Mouse (Mus musculus): ENCODE measurements at regions not wholly inside any gene's neighbourhood (a gene's known extent, or its start where the extent isn't known, plus 50 kb on each side); places are given as distances from the start of the nearest gene placed in this dataset.

DNA sequence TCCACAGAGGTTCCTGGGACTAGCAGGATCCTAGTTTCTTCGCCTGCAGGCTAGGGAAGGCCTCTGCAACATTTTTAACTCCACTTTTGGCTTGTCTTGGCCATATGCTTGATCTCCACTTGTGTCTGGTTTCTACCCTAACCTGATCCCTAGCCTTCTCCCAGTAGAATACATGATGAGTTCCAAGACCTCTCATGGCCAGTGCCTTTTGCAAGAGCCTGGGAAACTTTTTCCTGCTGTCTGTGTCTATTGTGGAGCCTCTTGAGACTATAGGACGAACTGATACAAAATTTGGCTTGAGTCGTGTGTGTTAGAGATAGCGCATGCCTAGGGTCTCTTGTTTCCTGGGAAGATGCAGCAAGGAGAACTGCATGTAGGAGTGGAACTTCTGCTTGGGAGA, 119.3 kb downstream of the Cartpt start:
- DNase-seq (ENCODE audit: low spot score): no peak

DNA sequence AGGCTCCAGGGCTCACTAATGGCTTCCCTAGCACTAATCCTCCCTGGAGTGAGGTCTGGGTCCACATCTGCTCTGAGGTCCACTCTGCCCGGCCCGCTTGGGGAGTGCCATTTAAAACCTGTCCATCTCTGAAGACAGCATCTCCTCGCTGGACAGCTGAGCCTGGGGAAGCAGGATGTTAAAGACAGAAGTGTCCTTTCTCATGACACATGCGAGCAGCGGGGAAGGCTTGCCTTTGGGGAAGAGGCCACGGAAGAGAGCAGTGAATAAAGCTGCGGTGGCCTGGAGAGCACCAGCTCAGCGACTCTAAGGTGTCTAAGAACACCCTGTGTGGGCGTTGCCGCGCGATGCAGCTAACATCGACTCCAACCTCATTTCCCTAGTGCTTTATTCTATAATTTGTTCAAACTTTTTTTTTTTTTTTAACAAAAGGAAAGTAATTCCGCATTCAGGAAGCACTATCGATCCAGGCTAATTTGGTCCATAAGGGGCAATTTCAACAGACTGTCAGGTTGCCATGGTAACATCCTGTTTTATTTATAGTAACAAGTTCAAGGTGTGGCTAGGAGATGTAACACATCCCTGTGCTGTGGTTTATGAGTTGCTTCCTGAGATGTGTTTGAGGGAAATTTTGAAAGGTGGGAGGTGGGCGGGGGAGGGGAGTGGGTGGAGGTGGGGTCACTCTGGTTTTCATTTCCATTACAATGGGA, 120.0 kb downstream of the Cartpt start:
- no peak for DNase-seq (ENCODE audit: low spot score)

- DNase-seq (ENCODE audit: low spot score): no peak
These were observed 122.1 kb downstream of the Cartpt start for GRCm38 (mm10) chr13:99778747-99779146.

DNA sequence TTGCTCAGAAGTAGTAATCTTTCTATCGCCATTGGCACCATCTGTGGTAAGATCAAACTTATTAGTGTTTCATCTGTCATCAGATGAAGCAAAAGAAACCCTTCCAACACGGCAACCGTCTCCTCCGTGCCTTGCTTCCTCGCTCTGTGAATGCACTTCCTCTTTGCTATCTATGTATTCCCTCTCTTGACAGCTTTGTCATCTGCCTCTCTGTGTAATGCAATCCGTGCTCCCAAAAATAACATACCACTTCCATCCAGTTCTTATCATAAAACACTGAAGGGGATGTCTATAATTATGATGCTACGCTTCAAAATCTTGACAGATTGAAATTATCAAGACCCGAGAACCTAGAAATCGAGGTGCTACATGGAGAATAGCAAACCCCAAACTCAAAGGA, 123.2 kb downstream of the Cartpt start:
- no peak for DNase-seq (ENCODE audit: low spot score)

- peak; percentile 56 for DNase-seq (ENCODE audit: low spot score)
These were observed 134.9 kb downstream of the Cartpt start for GRCm38 (mm10) chr13:99765965-99766364.

- DNase-seq (ENCODE audit: low spot score): no peak
These were observed 136.1 kb downstream of the Cartpt start for GRCm38 (mm10) chr13:99764764-99765163.

DNA sequence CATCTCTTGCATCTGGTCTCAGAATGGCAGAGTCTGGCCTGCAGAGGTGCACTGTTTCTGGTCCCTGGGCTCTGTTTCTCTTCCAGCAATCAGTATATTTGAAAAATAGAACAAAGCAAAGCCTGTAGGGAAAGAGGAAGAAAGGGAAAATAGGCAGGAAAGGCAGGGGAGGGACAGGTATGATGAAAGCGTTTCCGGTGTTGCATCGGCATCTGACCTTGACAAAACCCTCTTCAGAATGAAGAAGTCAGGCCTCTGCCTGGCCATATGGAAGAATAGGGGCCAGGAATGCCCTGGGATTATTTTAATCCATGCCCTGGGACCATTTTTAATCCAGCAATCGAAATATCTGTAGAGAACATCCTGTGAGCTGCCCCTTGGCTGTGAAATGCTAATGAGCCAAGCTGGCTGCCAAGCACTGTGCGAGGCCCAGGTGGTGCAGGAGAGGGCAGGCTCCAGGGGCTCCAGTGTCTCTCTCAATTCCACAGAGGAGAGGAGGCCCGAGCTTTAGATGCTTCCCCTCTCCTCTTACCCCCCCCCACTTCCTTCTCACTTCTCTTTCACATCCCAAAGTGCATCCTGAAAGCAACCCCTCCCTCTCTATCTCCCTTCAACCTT, 136.7 kb downstream of the Cartpt start:
- DNase-seq (ENCODE audit: low spot score): no peak

GRCm38 (mm10) chr13:99761843-99762242, 139.0 kb downstream of the Cartpt start:
- no peak for DNase-seq (ENCODE audit: low spot score)

GRCm38 (mm10) chr13:99761423-99761822, 139.5 kb downstream of the Cartpt start:
- no peak for DNase-seq (ENCODE audit: low spot score)

- DNase-seq (ENCODE audit: low spot score): no peak
These were observed 140.2 kb downstream of the Cartpt start for GRCm38 (mm10) chr13:99760646-99761045.

DNA sequence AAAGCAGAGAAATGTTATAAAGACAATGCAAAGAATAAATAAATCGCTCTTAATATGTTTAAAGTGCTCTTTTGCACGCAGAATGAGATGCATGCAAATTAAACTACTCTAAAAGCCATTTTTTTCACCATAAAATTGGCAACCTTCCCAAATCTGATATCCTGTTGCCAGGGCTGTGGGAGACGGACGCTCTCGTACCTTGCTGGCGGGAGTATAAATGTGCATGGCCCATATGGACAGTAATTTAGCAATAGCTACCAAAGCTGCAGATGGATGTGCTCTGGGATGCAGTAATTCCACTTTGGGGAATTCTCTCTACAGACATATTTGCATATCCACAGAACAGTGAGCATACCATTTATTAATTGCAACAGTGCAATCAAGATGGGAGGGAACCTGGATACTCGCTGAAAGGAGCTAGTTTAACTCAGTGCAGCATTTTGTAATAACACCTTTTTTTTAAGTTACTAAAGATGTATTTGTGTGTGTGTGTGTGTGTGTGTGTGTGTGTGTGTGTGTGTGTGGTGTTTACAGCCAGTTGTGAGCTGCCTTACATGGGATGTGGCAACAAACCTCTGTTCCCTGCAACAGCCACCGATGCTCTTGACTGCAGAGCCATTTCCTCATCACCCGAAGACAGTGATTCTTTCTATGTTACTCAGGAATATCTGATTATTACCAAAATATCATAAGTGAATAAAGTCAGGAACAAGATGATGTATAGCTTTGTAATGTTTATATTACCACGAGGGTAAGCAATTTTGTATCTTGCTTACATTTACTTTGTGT, 141.4 kb downstream of the Cartpt start:
- no peak for DNase-seq (ENCODE audit: low spot score)

DNA sequence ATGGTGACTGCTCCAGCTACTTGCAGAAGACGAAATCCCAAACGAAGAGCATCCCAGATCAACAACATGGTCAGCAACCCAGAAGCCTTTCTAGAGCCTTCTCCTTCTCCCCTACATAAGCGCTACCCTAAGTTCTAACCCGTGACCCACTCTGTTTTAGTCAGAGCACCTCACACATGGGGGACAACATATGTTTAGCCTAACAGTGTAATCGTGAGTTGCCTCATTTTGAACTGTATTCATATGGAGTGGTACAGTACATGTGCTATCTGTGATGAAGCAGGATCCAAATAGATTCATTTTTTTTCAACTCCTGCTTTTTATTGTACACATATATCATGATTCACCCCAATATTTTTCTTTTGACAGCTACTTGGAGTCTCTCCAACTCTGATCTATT, 146.2 kb downstream of the Cartpt start:
- DNase-seq (ENCODE audit: low spot score): no peak

- DNase-seq (ENCODE audit: low spot score): no peak
These were observed 146.6 kb downstream of the Cartpt start for GRCm38 (mm10) chr13:99754251-99754652.

DNA sequence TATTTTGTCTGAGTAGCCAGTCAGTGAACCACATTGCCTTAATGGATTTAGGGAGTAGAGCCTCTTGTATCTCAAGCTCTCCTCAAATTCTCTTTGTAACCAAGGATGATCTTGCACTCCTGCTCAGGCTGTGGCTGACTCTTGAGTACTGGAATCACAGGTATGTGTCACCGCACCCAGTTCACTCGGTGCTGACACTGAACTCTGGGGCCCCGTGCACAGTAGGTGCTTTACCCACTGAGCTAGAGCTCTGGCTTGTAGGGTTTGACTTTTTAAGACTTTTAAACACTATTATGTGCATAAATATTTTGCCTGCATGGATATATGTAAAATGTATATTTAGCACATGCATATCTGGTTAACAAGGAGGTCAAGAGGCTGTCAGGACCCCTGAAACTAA, 147.4 kb downstream of the Cartpt start:
- no peak for DNase-seq (ENCODE audit: low spot score)

DNA sequence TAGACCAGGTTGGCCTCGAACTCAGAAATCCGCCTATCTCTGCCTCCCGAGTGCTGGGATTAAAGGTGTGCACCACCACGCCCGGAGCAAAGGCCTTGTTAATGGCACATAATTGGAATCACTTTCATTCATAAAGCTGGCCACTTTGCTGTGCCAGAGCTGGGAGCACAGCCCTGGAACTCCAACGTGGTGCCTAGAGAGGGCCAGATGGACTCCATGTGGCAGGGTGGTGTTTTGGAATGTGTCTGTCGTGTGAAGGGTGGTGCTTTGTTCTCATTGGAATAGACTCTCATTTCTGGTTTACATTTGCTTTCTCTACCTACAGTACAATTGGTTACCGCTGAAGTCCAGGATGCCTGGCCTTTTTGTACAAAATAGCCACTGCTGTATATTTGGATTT, 150.2 kb downstream of the Cartpt start:
- no peak for DNase-seq (ENCODE audit: low spot score)

GRCm38 (mm10) chr13:99749342-99749741, 151.5 kb downstream of the Cartpt start:
- no peak for DNase-seq (ENCODE audit: low spot score)

DNA sequence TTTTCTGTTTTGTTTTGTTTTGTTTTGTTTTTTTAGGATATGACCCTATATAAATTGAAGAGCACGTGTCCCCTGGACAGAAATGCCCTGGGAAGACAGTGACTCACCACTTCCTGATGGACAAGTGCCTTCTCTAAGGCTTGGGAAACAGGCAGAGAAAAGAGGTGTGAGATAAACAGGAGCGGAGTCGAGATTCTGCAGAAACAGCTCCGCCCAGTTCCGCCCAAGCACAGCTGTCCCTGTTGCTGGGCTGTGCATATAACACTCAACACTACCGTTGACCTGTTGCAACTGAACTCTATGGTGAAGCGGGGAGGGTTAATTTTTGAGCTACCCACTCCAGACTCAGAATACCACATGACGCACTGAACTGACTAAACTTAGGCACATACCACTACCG, 152.8 kb downstream of the Cartpt start:
- no peak for DNase-seq (ENCODE audit: low spot score)

DNA sequence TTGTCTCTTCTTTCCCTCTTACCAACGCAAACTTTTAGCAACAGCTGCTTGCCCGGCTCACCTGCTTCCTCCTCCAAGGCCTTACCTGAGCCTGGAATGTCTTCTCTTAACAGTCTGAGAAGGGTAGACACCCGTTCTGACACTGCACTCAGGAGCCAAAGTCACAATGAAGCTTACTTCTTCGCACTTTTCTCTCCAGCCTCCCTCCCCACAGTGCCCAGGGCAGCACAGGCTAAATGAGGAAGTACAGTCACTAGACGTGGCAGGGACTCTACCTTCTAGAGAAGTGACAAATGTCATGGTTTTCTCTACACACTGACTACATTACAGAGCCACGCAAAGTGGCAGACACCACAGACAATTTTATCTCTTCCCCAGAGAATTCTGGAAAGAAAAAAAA, 155.4 kb downstream of the Cartpt start:
- no peak for DNase-seq (ENCODE audit: low spot score)

- DNase-seq (ENCODE audit: low spot score): no peak
These were observed 156.1 kb downstream of the Cartpt start for GRCm38 (mm10) chr13:99744790-99745120.

DNA sequence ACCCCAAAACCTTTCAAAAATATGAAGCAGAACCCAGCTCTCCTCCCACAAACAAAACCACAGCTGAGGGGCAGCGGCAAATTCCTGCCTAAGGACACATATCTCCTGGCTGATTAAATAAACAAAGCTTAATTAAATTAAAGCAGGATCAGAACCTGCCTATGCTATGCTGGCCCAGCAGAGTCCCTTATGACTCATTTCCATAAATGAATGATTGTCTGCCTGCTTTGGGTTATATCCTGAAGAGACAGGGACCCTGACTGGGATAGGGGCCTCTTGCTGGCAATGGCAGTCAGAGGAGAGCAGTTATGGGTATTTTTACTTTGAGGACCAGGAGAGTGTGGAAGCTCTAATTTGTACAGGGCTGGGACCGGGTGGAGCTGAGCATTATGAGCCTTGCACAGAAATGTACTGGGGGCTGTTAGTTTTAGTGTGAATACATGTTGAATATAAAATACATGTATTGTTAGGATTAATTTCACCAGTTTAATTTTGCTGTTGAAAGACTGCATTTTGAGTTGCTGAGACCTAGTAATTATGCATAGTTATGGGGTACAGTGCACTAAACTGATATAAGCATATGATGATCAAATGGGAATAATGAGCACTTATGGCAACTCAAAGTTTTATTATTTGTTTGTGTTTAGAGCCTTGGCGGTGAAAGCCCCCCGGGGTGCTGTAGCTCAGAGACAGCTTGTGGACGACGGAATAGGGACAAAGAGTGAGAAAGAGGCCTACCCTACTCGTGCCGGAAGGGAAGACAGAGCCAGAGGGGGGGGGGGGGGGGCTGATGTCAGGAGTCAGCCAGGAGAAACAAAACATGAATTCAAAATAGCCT, 156.7 kb downstream of the Cartpt start:
- DNase-seq (ENCODE audit: low spot score): no peak

DNA sequence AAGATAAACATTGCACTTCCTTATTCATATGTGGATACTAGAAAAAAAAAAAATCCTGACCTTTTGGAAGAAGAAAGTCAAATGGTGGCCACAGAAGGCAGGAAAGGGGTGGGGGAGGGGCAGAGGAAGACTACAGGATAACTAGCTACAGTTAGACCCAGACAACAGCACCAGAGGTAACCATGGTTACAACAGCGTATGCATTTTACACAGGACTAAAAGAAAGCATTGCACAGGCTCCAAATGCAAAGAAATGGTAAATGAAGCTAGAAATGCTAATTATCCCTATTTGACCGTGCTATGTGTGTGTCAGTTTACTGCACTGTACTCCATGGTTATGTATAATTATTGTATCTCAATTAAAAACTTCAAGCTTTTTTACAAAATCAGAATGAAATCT, 158.4 kb downstream of the Cartpt start:
- no peak for DNase-seq (ENCODE audit: low spot score)

DNA sequence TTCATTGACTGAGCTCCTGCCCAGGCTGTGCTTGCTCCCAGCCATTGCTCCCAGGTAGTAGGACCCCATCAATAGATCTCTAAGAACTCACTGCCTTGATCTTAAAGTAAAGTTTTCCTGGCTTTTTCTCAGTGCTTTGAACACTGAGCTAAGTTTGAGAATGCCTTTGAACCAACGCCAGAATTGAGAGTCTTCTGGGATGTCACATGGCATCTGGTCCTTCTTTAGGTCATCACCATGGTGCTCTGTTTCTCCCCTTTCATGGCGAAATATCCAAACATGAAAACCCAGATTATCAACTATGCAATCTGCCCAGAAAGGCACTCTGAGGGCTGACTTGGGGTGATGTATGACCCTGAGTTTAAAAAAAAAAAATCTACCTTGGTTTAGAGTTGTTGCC, 158.9 kb downstream of the Cartpt start:
- no peak for DNase-seq (ENCODE audit: low spot score)

All from lung, postnatal 25 days (tissue).